Mouse (Mus musculus) heart, embryonic 12.5 days (tissue): ENCODE measurements around the gene Fancg. TPM values are rescaled to one million over a fixed set of nuclear protein-coding genes. Genes with fewer than 3 reads are reported as not detected.

Experiments
- ATAC-seq: fragments of 200-750 bp; cut with Nextera tagmentation; 2 replicates; pipeline ENCODE4 v1.8.0; 2017; ENCODE audit warnings: moderate TSS enrichment, moderate library complexity; ENCODE audit not compliant: insufficient number of reproducible peaks, low FRiP score
- H3K27ac ChIP-seq: fragments of 300-500 bp; sonication (generic); 2 replicates; pipeline ENCODE4 v1.5.1; 2016; ENCODE audit warnings: mild to moderate bottlenecking, moderate library complexity; ENCODE audit not compliant: poor library complexity, severe bottlenecking
- H3K27me3 ChIP-seq: fragments of 300-500 bp; sonication (generic); replicated peaks from 2 replicates; pipeline ENCODE4 v1.6.1; 2016; ENCODE audit warnings: mild to moderate bottlenecking, moderate library complexity
- H3K36me3 ChIP-seq: fragments of 300-500 bp; sonication (generic); 2 replicates; pipeline ENCODE4 v1.6.1; 2016; ENCODE audit warnings: mild to moderate bottlenecking, moderate library complexity
- H3K4me1 ChIP-seq: fragments of 300-500 bp; sonication (generic); replicated peaks from 2 replicates; pipeline ENCODE4 v1.6.1; 2016; ENCODE audit warnings: mild to moderate bottlenecking
- H3K4me2 ChIP-seq: fragments of 300-500 bp; sonication (generic); 2 replicates; pipeline ENCODE4 v1.6.1; 2016; ENCODE audit warnings: mild to moderate bottlenecking, moderate library complexity
- H3K4me3 ChIP-seq: fragments of 300-500 bp; sonication (generic); 2 replicates; pipeline ENCODE4 v1.5.1; 2016; ENCODE audit warnings: mild to moderate bottlenecking
- H3K9ac ChIP-seq: fragments of 300-500 bp; sonication (generic); 2 replicates; pipeline ENCODE4 v1.6.1; 2016; ENCODE audit warnings: mild to moderate bottlenecking, moderate library complexity
- H3K9me3 ChIP-seq: fragments of 300-500 bp; sonication (generic); replicated peaks from 2 replicates; pipeline ENCODE4 v1.6.1; 2016; ENCODE audit warnings: mild to moderate bottlenecking, moderate library complexity
- WGBS: fragments of 180-500 bp; shearing (Covaris S2); methylation state at CpG from one replicate; pipeline ENCODE4 v1.1.7; 2016; 5-methylcytosine and 5-hydroxymethylcytosine counted together
- polyA plus RNA-seq: library from polyadenylated mRNA; unstranded; fragments of >200 nt; fragmentation: Nextera tagmentation; extraction: Ambion mirVana; gene quantifications from 2 replicates; pipeline ENCODE4 v1.2.1, GENCODE M21; 2016

Gene Fancg
- polyA plus RNA-seq, 1 experiment from 2014 or later: 12.2 TPM

- Histone ChIP-seq H3K9ac (no peak overlapping the region), H3K27me3 (no peaks in the 10 kb centered on the region), H3K36me3 (peaks cover 65% of the 10 kb centered on the region), H3K4me2 (no peak overlapping the region), H3K4me3 (no peak overlapping the region), H3K4me1 (peaks cover 20% of the 10 kb centered on the region), H3K9me3 (no peaks in the 10 kb centered on the region), H3K27ac (no peak overlapping the region)
- no peak for ATAC-seq
- 92% methylated on average over 1 of the region's 1 CpGs for WGBS
Measured at GRCm38 (mm10) chr4:43032501-43032900, 22.2 kb upstream of the Fancg start.

- Histone ChIP-seq H3K9me3 (no peaks in the 10 kb centered on the region), H3K4me2 (peak within 1 kb of the TSS; percentile 87), H3K36me3 (peaks cover 71% of the 10 kb centered on the region), H3K9ac (peak within 1 kb of the TSS; percentile 86), H3K27me3 (no peaks in the 10 kb centered on the region), H3K4me1 (peaks cover 13% of the 10 kb centered on the region), H3K27ac (peak within 1 kb of the TSS; percentile 85), H3K4me3 (peak within 1 kb of the TSS; percentile 75)
- peak; percentile 95 for ATAC-seq
- 1% methylated on average over 38 of the region's 38 CpGs for WGBS
Measured at GRCm38 (mm10) chr4:43031237-43031995, 21.1 kb upstream of the Fancg start, which contains the start of gene Stoml2. Gene Stoml2 (minus strand): TSS chr4:43031710.

GRCm38 (mm10) chr4:43030780-43031230 lies 20.5 kb upstream of the Fancg start:
- Histone ChIP-seq H3K4me1 (peaks cover 13% of the 10 kb centered on the region), H3K27me3 (no peaks in the 10 kb centered on the region), H3K27ac (peak overlapping the region; percentile 85), H3K9ac (peak overlapping the region; percentile 86), H3K36me3 (peaks cover 65% of the 10 kb centered on the region), H3K4me3 (peak overlapping the region; percentile 75), H3K9me3 (no peaks in the 10 kb centered on the region), H3K4me2 (peak overlapping the region; percentile 87)
- ATAC-seq: peak; percentile 73
- WGBS: 1% methylated on average over 28 of the region's 28 CpGs

GRCm38 (mm10) chr4:43030352-43030751 lies 20.0 kb upstream of the Fancg start:
- H3K4me3 ChIP-seq: peak overlapping the region; percentile 75
- WGBS: 68% methylated on average over 9 of the region's 9 CpGs
- peaks cover 62% of the 10 kb centered on the region for H3K36me3 ChIP-seq
- H3K27ac ChIP-seq: peak overlapping the region; percentile 85; the same call in 1 of the 2 replicates
- H3K4me1 ChIP-seq: peaks cover 13% of the 10 kb centered on the region
- H3K27me3 ChIP-seq: no peaks in the 10 kb centered on the region
- H3K9ac ChIP-seq: peak overlapping the region; percentile 86
- no peaks in the 10 kb centered on the region for H3K9me3 ChIP-seq
- peak overlapping the region; percentile 87 for H3K4me2 ChIP-seq
- no peak for ATAC-seq

GRCm38 (mm10) chr4:43029749-43030148 lies 19.4 kb upstream of the Fancg start:
- Histone ChIP-seq H3K36me3 (peaks cover 58% of the 10 kb centered on the region), H3K27ac (no peak overlapping the region), H3K9ac (no peak overlapping the region), H3K9me3 (no peaks in the 10 kb centered on the region), H3K4me3 (no peak overlapping the region), H3K4me2 (no peak overlapping the region; the same call in 1 of the 2 replicates), H3K27me3 (no peaks in the 10 kb centered on the region), H3K4me1 (peaks cover 18% of the 10 kb centered on the region)
- WGBS: 92% methylated on average over 9 of the region's 9 CpGs
- ATAC-seq: no peak

- peaks cover 51% of the 10 kb centered on the region for H3K36me3 ChIP-seq
Measured at GRCm38 (mm10) chr4:43029121-43029520, 18.8 kb upstream of the Fancg start.

GRCm38 (mm10) chr4:43025084-43025960 lies 15.0 kb upstream of the Fancg start, which contains the start of gene Pigo:
Gene Pigo (minus strand): TSS chr4:43025819.
- Histone ChIP-seq H3K4me2 (peak within 1 kb of the TSS; percentile 75), H3K4me3 (peak within 1 kb of the TSS; percentile 68), H3K27me3 (no peaks in the 10 kb centered on the region), H3K36me3 (peaks cover 69% of the 10 kb centered on the region), H3K27ac (peak within 1 kb of the TSS; percentile 86), H3K9ac (peak within 1 kb of the TSS; percentile 66), H3K4me1 (peaks cover 15% of the 10 kb centered on the region), H3K9me3 (no peaks in the 10 kb centered on the region)
- 10% methylated on average over 42 of the region's 42 CpGs for WGBS
- peak; percentile 89 for ATAC-seq

More at GRCm38 (mm10) chr4:43029121-43029520, 18.8 kb upstream of the Fancg start:
- H3K4me2 ChIP-seq: no peak overlapping the region
- H3K27me3 ChIP-seq: no peaks in the 10 kb centered on the region
- ATAC-seq: no peak
- no peak overlapping the region for H3K4me3 ChIP-seq
- H3K9me3 ChIP-seq: no peaks in the 10 kb centered on the region
- 93% methylated on average over 7 of the region's 7 CpGs for WGBS
- no peak overlapping the region for H3K9ac ChIP-seq
- H3K4me1 ChIP-seq: peaks cover 23% of the 10 kb centered on the region
- H3K27ac ChIP-seq: no peak overlapping the region

- no peaks in the 10 kb centered on the region for H3K27me3 ChIP-seq
- peaks cover 73% of the 10 kb centered on the region for H3K36me3 ChIP-seq
- no peak for ATAC-seq
- peak overlapping the region; percentile 75 for H3K4me2 ChIP-seq
- WGBS: 78% methylated on average over 14 of the region's 14 CpGs
- H3K27ac ChIP-seq: no peak overlapping the region
- H3K4me1 ChIP-seq: peaks cover 10% of the 10 kb centered on the region
- H3K4me3 ChIP-seq: peak overlapping the region; percentile 68
- H3K9ac ChIP-seq: peak overlapping the region; percentile 66
- no peaks in the 10 kb centered on the region for H3K9me3 ChIP-seq
Measured at GRCm38 (mm10) chr4:43024673-43025072, 14.4 kb upstream of the Fancg start.

- H3K36me3 ChIP-seq: peaks cover 71% of the 10 kb centered on the region
- no peak for ATAC-seq
- H3K4me2 ChIP-seq: no peak overlapping the region
- no peak overlapping the region for H3K9ac ChIP-seq
- H3K27ac ChIP-seq: no peak overlapping the region
- H3K27me3 ChIP-seq: no peaks in the 10 kb centered on the region
- no peaks in the 10 kb centered on the region for H3K9me3 ChIP-seq
- H3K4me1 ChIP-seq: peaks cover 10% of the 10 kb centered on the region
- WGBS: 73% methylated on average over 17 of the region's 17 CpGs
- no peak overlapping the region for H3K4me3 ChIP-seq
Measured at GRCm38 (mm10) chr4:43021341-43021740, 11.0 kb upstream of the Fancg start.

GRCm38 (mm10) chr4:43020876-43021275 lies 10.6 kb upstream of the Fancg start:
- Histone ChIP-seq H3K4me2 (no peak overlapping the region), H3K9me3 (no peaks in the 10 kb centered on the region), H3K27ac (no peak overlapping the region), H3K9ac (no peak overlapping the region), H3K4me3 (no peak overlapping the region), H3K4me1 (peaks cover 10% of the 10 kb centered on the region), H3K36me3 (peaks cover 71% of the 10 kb centered on the region), H3K27me3 (no peaks in the 10 kb centered on the region)
- 84% methylated on average over 16 of the region's 16 CpGs for WGBS
- ATAC-seq: no peak
